Mouse (Mus musculus): Measurements from ENCODE around the gene Plscr3. TPM values are rescaled to one million over a fixed set of nuclear protein-coding genes. Genes with fewer than 3 reads are reported as not detected.

Gene Plscr3
- polyA plus RNA-seq, 1 experiment from 2014 or later: 107 TPM

- no peak overlapping the region for H3K4me3 ChIP-seq (ENCODE audit: low read depth, low read length)
- H3K4me2 ChIP-seq (replicated peaks; ENCODE audit: low read depth, low read length): no peak overlapping the region
- no peak for TF ChIP-seq CTCF (IDR thresholded peaks at IDR 0.05)
- no peak for TF ChIP-seq EP300 (IDR thresholded peaks at IDR 0.05)
- 32% methylated on average over 8 of the region's 8 CpGs for WGBS
- ATAC-seq (no peak), DNase-seq (ENCODE audit: low spot score) (no peak)
- H3K27me3 ChIP-seq (replicated peaks; ENCODE audit: insufficient read depth, low read length): no peaks in the 10 kb centered on the region
- no peaks in the 10 kb centered on the region for H3K36me3 ChIP-seq (ENCODE audit: insufficient read depth, low read length)
- no peaks in the 10 kb centered on the region for H3K4me1 ChIP-seq (ENCODE audit: insufficient read depth, low read depth, low read length)
- no peaks in the 10 kb centered on the region for H3K9me3 ChIP-seq (ENCODE audit: low read length)
- no peak overlapping the region for H3K27ac ChIP-seq (ENCODE audit: low read length)
- no peak overlapping the region for H3K9ac ChIP-seq (replicated peaks; ENCODE audit: low read depth)
These were observed 18.1 kb downstream of the Plscr3 start for GRCm38 (mm10) chr11:69864138-69864860.

- Histone ChIP-seq H3K4me1 (ENCODE audit: insufficient read depth, low read depth, low read length) (no peaks in the 10 kb centered on the region), H3K9me3 (ENCODE audit: low read length) (no peaks in the 10 kb centered on the region), H3K4me3 (ENCODE audit: low read depth, low read length) (no peak overlapping the region), H3K9ac (replicated peaks; ENCODE audit: low read depth) (no peak overlapping the region), H3K36me3 (ENCODE audit: insufficient read depth, low read length) (no peaks in the 10 kb centered on the region), H3K27me3 (replicated peaks; ENCODE audit: insufficient read depth, low read length) (no peaks in the 10 kb centered on the region), H3K27ac (ENCODE audit: low read length) (no peak overlapping the region), H3K4me2 (replicated peaks; ENCODE audit: low read depth, low read length) (no peak overlapping the region)
- no peak for DNase-seq (ENCODE audit: low spot score)
- TF ChIP-seq CTCF (IDR thresholded peaks at IDR 0.05) (no peak), EP300 (IDR thresholded peaks at IDR 0.05) (no peak)
- WGBS: 74% methylated on average over 9 of the region's 9 CpGs
- no peak for ATAC-seq
These were observed 19.4 kb downstream of the Plscr3 start for GRCm38 (mm10) chr11:69865561-69865960.

GRCm38 (mm10) chr11:69867335-69867734 lies 21.2 kb downstream of the Plscr3 start:
- no peak for TF ChIP-seq EP300 (IDR thresholded peaks at IDR 0.05)
- TF ChIP-seq CTCF (IDR thresholded peaks at IDR 0.05): no peak
- H3K9me3 ChIP-seq (ENCODE audit: low read length): no peaks in the 10 kb centered on the region
- H3K27me3 ChIP-seq (replicated peaks; ENCODE audit: insufficient read depth, low read length): no peaks in the 10 kb centered on the region
- H3K36me3 ChIP-seq (ENCODE audit: insufficient read depth, low read length): no peaks in the 10 kb centered on the region
- H3K9ac ChIP-seq (replicated peaks; ENCODE audit: low read depth): no peak overlapping the region
- no peaks in the 10 kb centered on the region for H3K4me1 ChIP-seq (ENCODE audit: insufficient read depth, low read depth, low read length)
- H3K4me3 ChIP-seq (ENCODE audit: low read depth, low read length): no peak overlapping the region
- ATAC-seq (no peak), DNase-seq (ENCODE audit: low spot score) (no peak)
- WGBS: 53% methylated on average over 9 of the region's 9 CpGs
- H3K27ac ChIP-seq (ENCODE audit: low read length): no peak overlapping the region
- no peak overlapping the region for H3K4me2 ChIP-seq (replicated peaks; ENCODE audit: low read depth, low read length)

GRCm38 (mm10) chr11:69870289-69871069 lies 24.3 kb downstream of the Plscr3 start:
- peaks cover under 1% of the 10 kb centered on the region; the same call in 1 of the 2 replicates for H3K4me1 ChIP-seq (ENCODE audit: insufficient read depth, low read depth, low read length)
- H3K4me3 ChIP-seq (ENCODE audit: low read depth, low read length): no peak overlapping the region
- H3K4me2 ChIP-seq (replicated peaks; ENCODE audit: low read depth, low read length): no peak overlapping the region
- ATAC-seq: no peak
- H3K27ac ChIP-seq (ENCODE audit: low read length): no peak overlapping the region
- DNase-seq (ENCODE audit: low spot score): no peak
- H3K27me3 ChIP-seq (replicated peaks; ENCODE audit: insufficient read depth, low read length): no peaks in the 10 kb centered on the region
- H3K36me3 ChIP-seq (ENCODE audit: insufficient read depth, low read length): no peaks in the 10 kb centered on the region
- WGBS: 94% methylated on average over 2 of the region's 2 CpGs
- no peak overlapping the region for H3K9ac ChIP-seq (replicated peaks; ENCODE audit: low read depth)
- H3K9me3 ChIP-seq (ENCODE audit: low read length): no peaks in the 10 kb centered on the region
- TF ChIP-seq EP300 (IDR thresholded peaks at IDR 0.05) (no peak), CTCF (IDR thresholded peaks at IDR 0.05) (no peak)

GRCm38 (mm10) chr11:69871822-69872221 lies 25.6 kb downstream of the Plscr3 start:
- TF ChIP-seq EP300 (IDR thresholded peaks at IDR 0.05): no peak
- TF ChIP-seq CTCF (IDR thresholded peaks at IDR 0.05): no peak
- Histone ChIP-seq H3K4me3 (ENCODE audit: low read depth, low read length) (no peak overlapping the region), H3K27ac (ENCODE audit: low read length) (no peak overlapping the region), H3K9ac (replicated peaks; ENCODE audit: low read depth) (no peak overlapping the region), H3K36me3 (ENCODE audit: insufficient read depth, low read length) (no peaks in the 10 kb centered on the region), H3K4me1 (ENCODE audit: insufficient read depth, low read depth, low read length) (peaks cover 7% of the 10 kb centered on the region; the same call in 1 of the 2 replicates), H3K27me3 (replicated peaks; ENCODE audit: insufficient read depth, low read length) (no peaks in the 10 kb centered on the region), H3K9me3 (ENCODE audit: low read length) (no peaks in the 10 kb centered on the region), H3K4me2 (replicated peaks; ENCODE audit: low read depth, low read length) (no peak overlapping the region)
- DNase-seq (ENCODE audit: low spot score) (no peak), ATAC-seq (no peak)
- 86% methylated on average over 7 of the region's 7 CpGs for WGBS

- TF ChIP-seq CTCF (IDR thresholded peaks at IDR 0.05) (no peak), EP300 (IDR thresholded peaks at IDR 0.05) (no peak)
- Histone ChIP-seq H3K4me1 (ENCODE audit: insufficient read depth, low read depth, low read length) (peaks cover 7% of the 10 kb centered on the region; the same call in 1 of the 2 replicates), H3K4me3 (ENCODE audit: low read depth, low read length) (no peak overlapping the region), H3K9me3 (ENCODE audit: low read length) (no peaks in the 10 kb centered on the region), H3K36me3 (ENCODE audit: insufficient read depth, low read length) (no peaks in the 10 kb centered on the region), H3K4me2 (replicated peaks; ENCODE audit: low read depth, low read length) (no peak overlapping the region), H3K27me3 (replicated peaks; ENCODE audit: insufficient read depth, low read length) (no peaks in the 10 kb centered on the region), H3K27ac (ENCODE audit: low read length) (no peak overlapping the region), H3K9ac (replicated peaks; ENCODE audit: low read depth) (no peak overlapping the region)
- 82% methylated on average over 4 of the region's 4 CpGs for WGBS
- ATAC-seq: no peak
- no peak for DNase-seq (ENCODE audit: low spot score)
These were observed 26.3 kb downstream of the Plscr3 start for GRCm38 (mm10) chr11:69872451-69872850.
